Mouse (Mus musculus) MEL (cell line): Measurements from ENCODE around the gene Npffr2.

Experiments
- CHD2 ChIP-seq: IDR thresholded peaks from 2 replicates; pipeline ENCODE4 v1.6.1; 2011; ENCODE audit warnings: low read length, improper control_type of control experiment
- CTCF ChIP-seq, 3 experiments: IDR thresholded peaks in 2 of 3; conservative IDR thresholded peaks in 1 of 3; 2 replicates each; pipeline ENCODE4 v1.5.1; 2011 to 2012; ENCODE audit warnings: low read length in 3 of 3, low read depth in 2 of 3, mild to moderate bottlenecking in 2 of 3, improper control_type of control experiment in 1 of 3, inconsistent platforms in 1 of 3, mixed read lengths in 1 of 3, moderate library complexity in 1 of 3; ENCODE audit not compliant: control insufficient read depth in 1 of 3, insufficient read depth in 1 of 3, poor library complexity in 1 of 3, severe bottlenecking in 1 of 3
- EP300 ChIP-seq, 2 experiments: IDR thresholded peaks; 2 replicates each; pipeline ENCODE4 v1.6.1; 2011; ENCODE audit warnings: improper control_type of control experiment in 2 of 2, low read length in 2 of 2, low read depth in 1 of 2, mild to moderate bottlenecking in 1 of 2
- HCFC1 ChIP-seq: IDR thresholded peaks from 2 replicates; pipeline ENCODE4 v1.6.1; 2012; ENCODE audit warnings: low read depth, mild to moderate bottlenecking, inconsistent platforms, low read length, improper control_type of control experiment, moderate library complexity
- KAT2A ChIP-seq: conservative IDR thresholded peaks from 2 replicates; pipeline ENCODE4 v1.6.1; 2012; ENCODE audit warnings: low read depth, low read length, improper control_type of control experiment, inconsistent platforms
- NRF1 ChIP-seq: IDR thresholded peaks from 2 replicates; pipeline ENCODE4 v1.6.1; 2014; ENCODE audit warnings: low read depth, mild to moderate bottlenecking, inconsistent platforms, low read length, improper control_type of control experiment, moderate library complexity; ENCODE audit not compliant: poor library complexity, insufficient read depth, severe bottlenecking
- POLR2A ChIP-seq, 2 experiments: IDR thresholded peaks; 2 replicates each; pipeline ENCODE4 v1.6.1; 2011 to 2012; ENCODE audit warnings: low read length in 2 of 2, mild to moderate bottlenecking in 2 of 2, control low read depth in 1 of 2, improper control_type of control experiment in 1 of 2, low read depth in 1 of 2, moderate library complexity in 1 of 2; ENCODE audit not compliant: control insufficient read depth in 1 of 2, insufficient read depth in 1 of 2, poor library complexity in 1 of 2

GRCm38 (mm10) chr5:89536018-89536417 lies 8.8 kb downstream of the Npffr2 start:
- TF ChIP-seq CTCF (IDR thresholded peaks at IDR 0.05 in 2 of 3, conservative IDR thresholded peaks at IDR 0.05 in 1 of 3; ENCODE audit: control insufficient read depth in 1 of 3, insufficient read depth in 1 of 3, low read depth in 2 of 3, low read length in 3 of 3, poor library complexity in 1 of 3, severe bottlenecking in 1 of 3): no peak
- no peak for TF ChIP-seq KAT2A
- TF ChIP-seq EP300 (IDR thresholded peaks at IDR 0.05; ENCODE audit: low read depth in 1 of 2, low read length in 2 of 2): no peak
- no peak for TF ChIP-seq NRF1
- no peak for TF ChIP-seq CHD2
- TF ChIP-seq HCFC1: no peak
- no peak for TF ChIP-seq POLR2A (IDR thresholded peaks at IDR 0.05; ENCODE audit: control insufficient read depth in 1 of 2, insufficient read depth in 1 of 2, low read depth in 1 of 2, low read length in 2 of 2, poor library complexity in 1 of 2)
